12 mouse cellular contexts compared by ENCODE assay signal in the genomic region with DNA sequence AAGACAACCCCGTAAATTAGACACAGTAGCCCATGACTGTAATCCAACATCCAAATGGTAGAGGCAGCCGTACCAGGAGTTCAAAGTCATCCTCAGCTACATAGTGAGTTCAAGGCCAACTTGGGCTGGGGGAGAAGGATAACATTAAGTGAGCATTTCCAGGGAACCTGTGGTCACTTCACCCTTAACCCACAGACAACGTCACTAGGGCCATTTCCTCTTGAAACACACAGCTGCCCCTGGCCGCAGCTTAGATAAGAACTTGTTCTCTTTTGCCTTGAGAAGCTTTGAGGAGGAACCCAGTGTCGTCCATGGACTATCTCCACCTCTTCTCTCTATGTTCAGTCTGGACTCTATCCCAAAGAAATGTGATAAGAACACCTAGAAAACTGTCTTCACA.
"Had no signal": no experiment of that assay in that cellular context is flagged by ENCODE, and none has a peak within 500 bp of the region (broad histone marks: within the 10 kb centered on the region; RNA-seq: fewer than 3 reads in every experiment).

No protein-coding gene starts in this region.

- H3K4me3 ChIP-seq: intestine, embryonic 15.5 days; limb, embryonic 15.5 days; liver, embryonic 12.5 days; midbrain, embryonic 12.5 days; myocyte; neural tube, embryonic 12.5 days had no signal

- H3K27ac ChIP-seq: intestine, embryonic 15.5 days; limb, embryonic 15.5 days; liver, embryonic 12.5 days; midbrain, embryonic 12.5 days; neural tube, embryonic 12.5 days had no signal

- H3K36me3 ChIP-seq: intestine, embryonic 15.5 days; limb, embryonic 15.5 days; liver, embryonic 12.5 days; midbrain, embryonic 12.5 days; neural tube, embryonic 12.5 days had no signal

- H3K9ac ChIP-seq: intestine, embryonic 15.5 days; limb, embryonic 15.5 days; liver, embryonic 12.5 days; lung, embryonic 14.5 days; midbrain, embryonic 12.5 days; neural tube, embryonic 12.5 days had no signal

- H3K4me1 ChIP-seq: intestine, embryonic 15.5 days; limb, embryonic 15.5 days; midbrain, embryonic 12.5 days; neural tube, embryonic 12.5 days had no signal

- H3K9me3 ChIP-seq: intestine, embryonic 15.5 days; limb, embryonic 15.5 days; liver, embryonic 12.5 days; midbrain, embryonic 12.5 days; neural tube, embryonic 12.5 days had no signal

- DNase-seq: kidney, adult 8-10 months; kidney, postnatal 36 days; thymus, adult 18-20 months; thymus, postnatal 14 days had no signal

- H3K27me3 ChIP-seq: intestine, embryonic 15.5 days; limb, embryonic 15.5 days; midbrain, embryonic 12.5 days; neural tube, embryonic 12.5 days had no signal

- H3K4me2 ChIP-seq: intestine, embryonic 15.5 days; limb, embryonic 15.5 days; liver, embryonic 12.5 days; lung, embryonic 14.5 days; midbrain, embryonic 12.5 days; neural tube, embryonic 12.5 days had no signal

- ATAC-seq: intestine, embryonic 15.5 days; liver, embryonic 12.5 days; midbrain, embryonic 16.5 days had no signal
